Mouse (Mus musculus) heart, embryonic 11.5 days (tissue): ENCODE measurements around the gene Crhr2. TPM values are rescaled to one million over a fixed set of nuclear protein-coding genes. Genes with fewer than 3 reads are reported as not detected.

ENCODE experiments used
- ATAC-seq: fragments of 200-750 bp; cut with Nextera tagmentation; replicated peaks from 2 replicates; pipeline ENCODE4 v1.8.0; 2017; ENCODE audit warnings: moderate library complexity; ENCODE audit not compliant: insufficient number of reproducible peaks, low FRiP score, low TSS enrichment
- H3K27ac ChIP-seq: fragments of 300-500 bp; sonication (generic); 2 replicates; pipeline ENCODE4 v1.5.1; 2014; ENCODE audit warnings: mild to moderate bottlenecking, low read depth, low read length
- H3K27me3 ChIP-seq: fragments of 300-500 bp; sonication (generic); 2 replicates; pipeline ENCODE4 v1.6.1; 2014; ENCODE audit warnings: mild to moderate bottlenecking, low read length, mixed read lengths; ENCODE audit not compliant: control insufficient read depth, insufficient read depth
- H3K36me3 ChIP-seq: fragments of 300-500 bp; sonication (generic); 2 replicates; pipeline ENCODE4 v1.6.1; 2014; ENCODE audit warnings: mild to moderate bottlenecking, low read length, moderate library complexity, mixed read lengths; ENCODE audit not compliant: control insufficient read depth, insufficient read depth
- H3K4me1 ChIP-seq: fragments of 300-500 bp; sonication (generic); 2 replicates; pipeline ENCODE4 v1.6.1; 2014; ENCODE audit warnings: low read length; ENCODE audit not compliant: control insufficient read depth, insufficient read depth
- H3K4me2 ChIP-seq: fragments of 300-500 bp; sonication (generic); 2 replicates; pipeline ENCODE4 v1.6.1; 2014; ENCODE audit warnings: mild to moderate bottlenecking, moderate library complexity
- H3K4me3 ChIP-seq: fragments of 300-500 bp; sonication (generic); 2 replicates; pipeline ENCODE4 v1.5.1; 2014; ENCODE audit warnings: low read depth, low read length
- H3K9ac ChIP-seq: fragments of 300-500 bp; sonication (generic); 2 replicates; pipeline ENCODE4 v1.6.1; 2014; ENCODE audit warnings: mild to moderate bottlenecking, low read depth, low read length, moderate library complexity
- H3K9me3 ChIP-seq: fragments of 300-500 bp; sonication (generic); replicated peaks from 2 replicates; pipeline ENCODE4 v1.6.1; 2016; ENCODE audit warnings: low read length; ENCODE audit not compliant: control insufficient read depth
- WGBS: fragments of 180-500 bp; shearing (Covaris S2); extraction: QIAGEN DNeasy Blood & Tissue Kit; methylation state at CpG from one replicate; pipeline ENCODE4 v1.1.7; 2014; ENCODE audit not compliant: insufficient replicate concordance; 5-methylcytosine and 5-hydroxymethylcytosine counted together
- polyA plus RNA-seq: library from polyadenylated mRNA; unstranded; fragments of >200 nt; fragmentation: Nextera tagmentation; extraction: Ambion mirVana; gene quantifications from 2 replicates; pipeline ENCODE4 v1.2.1, GENCODE M21; 2014

Gene Crhr2
- polyA plus RNA-seq, 1 experiment from 2014 or later = 4.2 TPM

GRCm38 (mm10) chr6:55169818-55170217 lies 37.0 kb upstream of the Crhr2 start:
- ATAC-seq = no peak
- Histone ChIP-seq H3K9me3 (no peaks in the 10 kb centered on the region), H3K4me1 (no peaks in the 10 kb centered on the region), H3K4me3 (no peak overlapping the region), H3K27me3 (0 out of 2 replicates have a peak, but pooled peaks cover 3% of the 10 kb centered on the region), H3K27ac (no peak overlapping the region), H3K9ac (no peak overlapping the region), H3K36me3 (no peaks in the 10 kb centered on the region), H3K4me2 (no peak overlapping the region)
- 62% methylated on average over 5 of the region's 5 CpGs for WGBS

GRCm38 (mm10) chr6:55166777-55167463 lies 34.1 kb upstream of the Crhr2 start:
- Histone ChIP-seq H3K36me3 (no peaks in the 10 kb centered on the region), H3K9ac (no peak overlapping the region), H3K4me2 (no peak overlapping the region), H3K27ac (no peak overlapping the region), H3K27me3 (0 out of 2 replicates have a peak, but pooled peaks cover 3% of the 10 kb centered on the region), H3K9me3 (no peaks in the 10 kb centered on the region), H3K4me1 (no peaks in the 10 kb centered on the region), H3K4me3 (no peak overlapping the region)
- no peak for ATAC-seq
- WGBS = 41% methylated on average over 7 of the region's 7 CpGs

- Histone ChIP-seq H3K4me3 (no peak overlapping the region), H3K27me3 (0 out of 2 replicates have a peak, but pooled peaks cover 3% of the 10 kb centered on the region), H3K36me3 (no peaks in the 10 kb centered on the region), H3K27ac (no peak overlapping the region), H3K4me2 (no peak overlapping the region), H3K4me1 (no peaks in the 10 kb centered on the region), H3K9me3 (no peaks in the 10 kb centered on the region), H3K9ac (no peak overlapping the region)
- no peak for ATAC-seq
- 80% methylated on average over 8 of the region's 8 CpGs for WGBS
Observed at GRCm38 (mm10) chr6:55163046-55163584, 30.3 kb upstream of the Crhr2 start.

- Histone ChIP-seq H3K27ac (no peak overlapping the region), H3K36me3 (no peaks in the 10 kb centered on the region), H3K9me3 (no peaks in the 10 kb centered on the region), H3K9ac (no peak overlapping the region), H3K4me1 (no peaks in the 10 kb centered on the region), H3K4me2 (no peak overlapping the region), H3K4me3 (no peak overlapping the region), H3K27me3 (no peaks in the 10 kb centered on the region)
- no peak for ATAC-seq
- WGBS = 75% methylated on average over 5 of the region's 5 CpGs
Observed at GRCm38 (mm10) chr6:55161311-55161761, 28.5 kb upstream of the Crhr2 start.

- no peak overlapping the region for H3K9ac ChIP-seq
- H3K36me3 ChIP-seq = no peaks in the 10 kb centered on the region
- H3K4me1 ChIP-seq = no peaks in the 10 kb centered on the region
- H3K27me3 ChIP-seq = no peaks in the 10 kb centered on the region
- no peak for ATAC-seq
- H3K4me2 ChIP-seq = no peak overlapping the region
- H3K9me3 ChIP-seq = no peaks in the 10 kb centered on the region
- H3K27ac ChIP-seq = no peak overlapping the region
- 75% methylated on average over 1 of the region's 1 CpGs for WGBS
- H3K4me3 ChIP-seq = no peak overlapping the region
Observed at GRCm38 (mm10) chr6:55159256-55159655, 26.4 kb upstream of the Crhr2 start.

GRCm38 (mm10) chr6:55152226-55152625 lies 19.4 kb upstream of the Crhr2 start:
- 86% methylated on average over 3 of the region's 3 CpGs for WGBS

GRCm38 (mm10) chr6:55146138-55146537 lies 13.3 kb upstream of the Crhr2 start:
- H3K36me3 ChIP-seq = no peaks in the 10 kb centered on the region
- no peak for ATAC-seq

More at GRCm38 (mm10) chr6:55152226-55152625, 19.4 kb upstream of the Crhr2 start:
- Histone ChIP-seq H3K27ac (no peak overlapping the region), H3K9ac (no peak overlapping the region), H3K27me3 (no peaks in the 10 kb centered on the region), H3K4me2 (no peak overlapping the region), H3K9me3 (no peaks in the 10 kb centered on the region), H3K4me1 (no peaks in the 10 kb centered on the region), H3K4me3 (no peak overlapping the region), H3K36me3 (no peaks in the 10 kb centered on the region)
- ATAC-seq = no peak

GRCm38 (mm10) chr6:55145285-55145684 lies 12.5 kb upstream of the Crhr2 start:
- no peaks in the 10 kb centered on the region for H3K36me3 ChIP-seq
- 70% methylated on average over 5 of the region's 5 CpGs for WGBS
- H3K4me2 ChIP-seq = no peak overlapping the region
- ATAC-seq = no peak
- no peaks in the 10 kb centered on the region for H3K4me1 ChIP-seq
- no peaks in the 10 kb centered on the region for H3K27me3 ChIP-seq
- H3K27ac ChIP-seq = no peak overlapping the region
- no peaks in the 10 kb centered on the region; the same call in 1 of the 2 replicates for H3K9me3 ChIP-seq
- H3K9ac ChIP-seq = no peak overlapping the region
- no peak overlapping the region for H3K4me3 ChIP-seq

More at GRCm38 (mm10) chr6:55146138-55146537, 13.3 kb upstream of the Crhr2 start:
- no peak overlapping the region for H3K4me3 ChIP-seq
- 49% methylated on average over 4 of the region's 4 CpGs for WGBS
- no peaks in the 10 kb centered on the region; the same call in 1 of the 2 replicates for H3K9me3 ChIP-seq
- no peak overlapping the region for H3K9ac ChIP-seq
- no peak overlapping the region for H3K27ac ChIP-seq
- no peaks in the 10 kb centered on the region for H3K4me1 ChIP-seq
- H3K27me3 ChIP-seq = no peaks in the 10 kb centered on the region
- no peak overlapping the region for H3K4me2 ChIP-seq

GRCm38 (mm10) chr6:55138343-55138742 lies 5.5 kb upstream of the Crhr2 start:
- Histone ChIP-seq H3K27ac (no peak overlapping the region), H3K27me3 (no peaks in the 10 kb centered on the region)

More at GRCm38 (mm10) chr6:55138343-55138742, 5.5 kb upstream of the Crhr2 start:
- Histone ChIP-seq H3K36me3 (no peaks in the 10 kb centered on the region), H3K4me1 (peaks cover 5% of the 10 kb centered on the region), H3K4me3 (no peak overlapping the region), H3K4me2 (no peak overlapping the region), H3K9me3 (no peaks in the 10 kb centered on the region), H3K9ac (no peak overlapping the region)
- ATAC-seq = no peak
